Mouse (Mus musculus) limb, embryonic 14.5 days (tissue): ENCODE measurements around the gene Olfr175-ps1. TPM values are rescaled to one million over a fixed set of nuclear protein-coding genes. Genes with fewer than 3 reads are reported as not detected.

Source experiments
- ATAC-seq: fragments of 200-750 bp; cut with Nextera tagmentation; 2 replicates; pipeline ENCODE4 v1.8.0; 2017; ENCODE audit warnings: low read depth, moderate number of reproducible peaks, moderate TSS enrichment; ENCODE audit not compliant: low FRiP score
- DNase-seq: peaks from one replicate; pipeline ENCODE4 v3.0.0-alpha.2; 2015; ENCODE audit warnings: low spot score
- H3K27ac ChIP-seq: fragments of 300-500 bp; sonication (generic); replicated peaks from 2 replicates; pipeline ENCODE4 v1.5.1; 2014; ENCODE audit warnings: low read depth, mild to moderate bottlenecking, low read length, moderate library complexity, mixed read lengths
- H3K27me3 ChIP-seq: fragments of 300-500 bp; sonication (generic); 2 replicates; pipeline ENCODE4 v1.6.1; 2014; ENCODE audit warnings: low read length, mixed read lengths; ENCODE audit not compliant: control insufficient read depth, insufficient read depth
- H3K36me3 ChIP-seq: fragments of 300-500 bp; sonication (generic); 2 replicates; pipeline ENCODE4 v1.6.1; 2014; ENCODE audit warnings: mild to moderate bottlenecking, low read length, moderate library complexity, mixed read lengths; ENCODE audit not compliant: control insufficient read depth, insufficient read depth
- H3K4me1 ChIP-seq: fragments of 300-500 bp; sonication (generic); 2 replicates; pipeline ENCODE4 v1.6.1; 2014; ENCODE audit warnings: antibody characterized with exemption, low read length, mixed read lengths; ENCODE audit not compliant: control insufficient read depth, insufficient read depth
- H3K4me2 ChIP-seq: fragments of 300-500 bp; sonication (generic); replicated peaks from 2 replicates; pipeline ENCODE4 v1.6.1; 2014; ENCODE audit warnings: low read depth, mild to moderate bottlenecking, low read length, moderate library complexity; ENCODE audit not compliant: severe bottlenecking
- H3K4me3 ChIP-seq: fragments of 300-500 bp; sonication (generic); replicated peaks from 2 replicates; pipeline ENCODE4 v1.5.1; 2014; ENCODE audit warnings: low read length
- H3K9ac ChIP-seq: fragments of 300-500 bp; sonication (generic); 2 replicates; pipeline ENCODE4 v1.6.1; 2014; ENCODE audit warnings: mild to moderate bottlenecking, low read depth, low read length, moderate library complexity; ENCODE audit not compliant: severe bottlenecking
- H3K9me3 ChIP-seq: fragments of 300-500 bp; sonication (generic); 2 replicates; pipeline ENCODE4 v1.6.1; 2016; ENCODE audit warnings: low read length; ENCODE audit not compliant: control insufficient read depth
- POLR2A ChIP-seq: fragments of 200-500 bp; IDR thresholded peaks from 2 replicates; pipeline ENCODE4 v1.8.0; 2012; ENCODE audit warnings: inconsistent platforms, mild to moderate bottlenecking, moderate library complexity, borderline replicate concordance; ENCODE audit not compliant: insufficient read depth, insufficient read length; ENCODE audit errors: extremely low read depth
- WGBS: fragments of 180-500 bp; shearing (Covaris S2); extraction: QIAGEN DNeasy Blood & Tissue Kit; methylation state at CpG from one replicate; pipeline ENCODE4 v1.1.7; 2014; 5-methylcytosine and 5-hydroxymethylcytosine counted together
- polyA plus RNA-seq, 2 experiments: library from polyadenylated mRNA; depleted of rRNA in 1 of 2; stranded (reverse) in 1 of 2; unstranded in 1 of 2; fragments of >200 nt; fragmentation: Nextera tagmentation in 1 of 2; extraction: Ambion mirVana in 1 of 2; gene quantifications; 2 replicates each; pipeline versions ENCODE4 v1.2.1 to v1.2.3; 2012 to 2014

The Olfr175-ps1 gene
- polyA plus RNA-seq (2012; rRNA removed) (not detected in 2 replicates), polyA plus RNA-seq (2014; fragmentation: Nextera tagmentation; extraction: Ambion mirVana) (not detected in 2 replicates)

- no peaks in the 10 kb centered on the region for H3K4me1 ChIP-seq
- ATAC-seq = no peak
- WGBS = 83% methylated on average over 1 of the region's 1 CpGs
These were observed at the start of gene Olfr175-ps1 for GRCm38 (mm10) chr16:58826732-58827319. Gene Olfr175-ps1 (minus strand): TSS chr16:58826782.

GRCm38 (mm10) chr16:58874668-58875067, 48.1 kb upstream of the Olfr175-ps1 start, which contains the start of gene Olfr177:
Gene Olfr177 (minus strand): TSS chr16:58874768.
- H3K4me2 ChIP-seq = no peak within 1 kb of the TSS
- no peaks in the 10 kb centered on the region for H3K9me3 ChIP-seq
- TF ChIP-seq POLR2A = no peak
- no peaks in the 10 kb centered on the region for H3K36me3 ChIP-seq
- no peak within 1 kb of the TSS for H3K4me3 ChIP-seq
- no peak for ATAC-seq
- WGBS = 56% methylated on average over 1 of the region's 1 CpGs
- H3K27ac ChIP-seq = no peak within 1 kb of the TSS
- no peak within 1 kb of the TSS for H3K9ac ChIP-seq
- no peaks in the 10 kb centered on the region for H3K4me1 ChIP-seq
- H3K27me3 ChIP-seq = no peaks in the 10 kb centered on the region
- no peak for DNase-seq

More at GRCm38 (mm10) chr16:58826732-58827319, at the start of gene Olfr175-ps1:
- Histone ChIP-seq H3K9ac (no peak within 1 kb of the TSS), H3K9me3 (no peaks in the 10 kb centered on the region), H3K27me3 (no peaks in the 10 kb centered on the region), H3K36me3 (no peaks in the 10 kb centered on the region), H3K4me3 (no peak within 1 kb of the TSS), H3K27ac (no peak within 1 kb of the TSS), H3K4me2 (no peak within 1 kb of the TSS)
- TF ChIP-seq POLR2A = no peak
- no peak for DNase-seq

GRCm38 (mm10) chr16:58861479-58861878, 34.9 kb upstream of the Olfr175-ps1 start:
- ATAC-seq (no peak), DNase-seq (no peak)
- Histone ChIP-seq H3K9ac (no peak overlapping the region), H3K4me3 (no peak overlapping the region), H3K4me1 (no peaks in the 10 kb centered on the region), H3K36me3 (no peaks in the 10 kb centered on the region), H3K4me2 (no peak overlapping the region), H3K9me3 (no peaks in the 10 kb centered on the region), H3K27ac (no peak overlapping the region), H3K27me3 (no peaks in the 10 kb centered on the region)
- TF ChIP-seq POLR2A = no peak
- 79% methylated on average over 1 of the region's 1 CpGs for WGBS

- no peak for ATAC-seq
- no peak for DNase-seq
- Histone ChIP-seq H3K4me1 (no peaks in the 10 kb centered on the region), H3K36me3 (no peaks in the 10 kb centered on the region), H3K27me3 (no peaks in the 10 kb centered on the region), H3K4me2 (no peak overlapping the region), H3K9me3 (no peaks in the 10 kb centered on the region), H3K4me3 (no peak overlapping the region), H3K9ac (no peak overlapping the region), H3K27ac (no peak overlapping the region)
- 80% methylated on average over 2 of the region's 2 CpGs for WGBS
- no peak for TF ChIP-seq POLR2A
These were observed 33.6 kb upstream of the Olfr175-ps1 start for GRCm38 (mm10) chr16:58860032-58860737.

GRCm38 (mm10) chr16:58800168-58800567, 26.4 kb downstream of the Olfr175-ps1 start, which contains the start of gene Olfr173:
Gene Olfr173 (minus strand): TSS chr16:58800268.
- Histone ChIP-seq H3K9ac (no peak within 1 kb of the TSS), H3K4me1 (no peaks in the 10 kb centered on the region), H3K9me3 (no peaks in the 10 kb centered on the region), H3K4me2 (no peak within 1 kb of the TSS), H3K36me3 (no peaks in the 10 kb centered on the region), H3K4me3 (no peak within 1 kb of the TSS), H3K27me3 (no peaks in the 10 kb centered on the region), H3K27ac (no peak within 1 kb of the TSS)
- WGBS = 72% methylated on average over 2 of the region's 2 CpGs
- no peak for TF ChIP-seq POLR2A
- DNase-seq (no peak), ATAC-seq (no peak)

Other genes starting within 250 kb of the Olfr175-ps1 start
- gene Gm813, start 209.8 kb downstream of the Olfr175-ps1 start, polyA plus RNA-seq (2012; rRNA removed) = not detected in 2 replicates
- not detected in 2 replicates for gene Gm813, start 209.8 kb downstream of the Olfr175-ps1 start, polyA plus RNA-seq (2014; fragmentation: Nextera tagmentation; extraction: Ambion mirVana)
- not detected in 2 replicates for gene E330017A01Rik, start 188.0 kb downstream of the Olfr175-ps1 start, polyA plus RNA-seq (2012; rRNA removed)
- gene E330017A01Rik, start 188.0 kb downstream of the Olfr175-ps1 start, polyA plus RNA-seq (2014; fragmentation: Nextera tagmentation; extraction: Ambion mirVana) = not detected in 2 replicates
- 20.3 TPM in 2 replicates for gene Cpox, start 156.5 kb downstream of the Olfr175-ps1 start, polyA plus RNA-seq (2012; rRNA removed)
- 22.3 and 24.4 TPM in 2 replicates for gene Cpox, start 156.5 kb downstream of the Olfr175-ps1 start, polyA plus RNA-seq (2014; fragmentation: Nextera tagmentation; extraction: Ambion mirVana)
- gene Gpr15, start 107.7 kb downstream of the Olfr175-ps1 start, polyA plus RNA-seq (2012; rRNA removed) = 0.05 and 0.06 TPM in 2 replicates
- gene Gpr15, start 107.7 kb downstream of the Olfr175-ps1 start, polyA plus RNA-seq (2014; fragmentation: Nextera tagmentation; extraction: Ambion mirVana) = 0.15 TPM in 1 of 2 replicates, not detected in the other
- 107 and 125 TPM in 2 replicates for gene Cldnd1, start 98.9 kb downstream of the Olfr175-ps1 start, polyA plus RNA-seq (2012; rRNA removed)
- gene Cldnd1, start 98.9 kb downstream of the Olfr175-ps1 start, polyA plus RNA-seq (2014; fragmentation: Nextera tagmentation; extraction: Ambion mirVana) = 137 and 145 TPM in 2 replicates
- not detected in 2 replicates for gene Olfr172, start 63.6 kb downstream of the Olfr175-ps1 start, polyA plus RNA-seq (2012; rRNA removed)
- not detected in 2 replicates for gene Olfr172, start 63.6 kb downstream of the Olfr175-ps1 start, polyA plus RNA-seq (2014; fragmentation: Nextera tagmentation; extraction: Ambion mirVana)
- not detected in 2 replicates for gene Olfr173, start 26.5 kb downstream of the Olfr175-ps1 start, polyA plus RNA-seq (2012; rRNA removed)
- not detected in 2 replicates for gene Olfr173, start 26.5 kb downstream of the Olfr175-ps1 start, polyA plus RNA-seq (2014; fragmentation: Nextera tagmentation; extraction: Ambion mirVana)
- not detected in 2 replicates for gene Olfr177, start 48.0 kb upstream of the Olfr175-ps1 start, polyA plus RNA-seq (2012; rRNA removed)
- gene Olfr177, start 48.0 kb upstream of the Olfr175-ps1 start, polyA plus RNA-seq (2014; fragmentation: Nextera tagmentation; extraction: Ambion mirVana) = not detected in 2 replicates
- gene Olfr178, start 65.3 kb upstream of the Olfr175-ps1 start, polyA plus RNA-seq (2012; rRNA removed) = not detected in 2 replicates
- not detected in 2 replicates for gene Olfr178, start 65.3 kb upstream of the Olfr175-ps1 start, polyA plus RNA-seq (2014; fragmentation: Nextera tagmentation; extraction: Ambion mirVana)
- gene Olfr181, start 102.0 kb upstream of the Olfr175-ps1 start, polyA plus RNA-seq (2012; rRNA removed) = not detected in 2 replicates
- gene Olfr181, start 102.0 kb upstream of the Olfr175-ps1 start, polyA plus RNA-seq (2014; fragmentation: Nextera tagmentation; extraction: Ambion mirVana) = not detected in 2 replicates
- gene Olfr180, start 102.6 kb upstream of the Olfr175-ps1 start, polyA plus RNA-seq (2012; rRNA removed) = not detected in 2 replicates
- not detected in 2 replicates for gene Olfr180, start 102.6 kb upstream of the Olfr175-ps1 start, polyA plus RNA-seq (2014; fragmentation: Nextera tagmentation; extraction: Ambion mirVana)
- not detected in 2 replicates for gene Olfr183, start 168.6 kb upstream of the Olfr175-ps1 start, polyA plus RNA-seq (2012; rRNA removed)
- gene Olfr183, start 168.6 kb upstream of the Olfr175-ps1 start, polyA plus RNA-seq (2014; fragmentation: Nextera tagmentation; extraction: Ambion mirVana) = not detected in 2 replicates
- not detected in 2 replicates for gene Olfr186, start 203.5 kb upstream of the Olfr175-ps1 start, polyA plus RNA-seq (2012; rRNA removed)
- not detected in 2 replicates for gene Olfr186, start 203.5 kb upstream of the Olfr175-ps1 start, polyA plus RNA-seq (2014; fragmentation: Nextera tagmentation; extraction: Ambion mirVana)
- gene Olfr187, start 213.0 kb upstream of the Olfr175-ps1 start, polyA plus RNA-seq (2012; rRNA removed) = not detected in 2 replicates
- not detected in 2 replicates for gene Olfr187, start 213.0 kb upstream of the Olfr175-ps1 start, polyA plus RNA-seq (2014; fragmentation: Nextera tagmentation; extraction: Ambion mirVana)